Mouse (Mus musculus) heart, adult 2 months (tissue): ENCODE data around the gene Mgl2.

Experiments
- EP300 ChIP-seq: fragments of 200-500 bp; IDR thresholded peaks from 2 replicates; pipeline ENCODE4 v1.6.1; 2011; ENCODE audit warnings: low read depth, low read length, control low read depth; ENCODE audit not compliant: insufficient read depth
- POLR2A ChIP-seq: fragments of 200-500 bp; IDR thresholded peaks from 2 replicates; pipeline ENCODE4 v1.6.1; 2011; ENCODE audit warnings: mild to moderate bottlenecking, low read depth, low read length, control low read depth; ENCODE audit not compliant: insufficient read depth

- no peak for TF ChIP-seq EP300
- no peak for TF ChIP-seq POLR2A
Measured at GRCm38 (mm10) chr11:70091986-70092783, 37.9 kb upstream of the Mgl2 start, which contains the start of gene Asgr2.
